Mouse (Mus musculus) cerebellum, adult 2 months (tissue): ENCODE data around the gene Fam228a.

ENCODE experiments used
- CTCF ChIP-seq: fragments of 200-500 bp; IDR thresholded peaks from 2 replicates; pipeline ENCODE4 v1.5.1; 2011; ENCODE audit warnings: low read depth, mild to moderate bottlenecking, control low read depth, low read length, moderate library complexity, borderline replicate concordance; ENCODE audit not compliant: insufficient read depth
- POLR2A ChIP-seq: fragments of 200-500 bp; IDR thresholded peaks from 2 replicates; pipeline ENCODE4 v1.6.1; 2011; ENCODE audit warnings: low read length, control low read depth, borderline replicate concordance; ENCODE audit not compliant: insufficient read depth

DNA sequence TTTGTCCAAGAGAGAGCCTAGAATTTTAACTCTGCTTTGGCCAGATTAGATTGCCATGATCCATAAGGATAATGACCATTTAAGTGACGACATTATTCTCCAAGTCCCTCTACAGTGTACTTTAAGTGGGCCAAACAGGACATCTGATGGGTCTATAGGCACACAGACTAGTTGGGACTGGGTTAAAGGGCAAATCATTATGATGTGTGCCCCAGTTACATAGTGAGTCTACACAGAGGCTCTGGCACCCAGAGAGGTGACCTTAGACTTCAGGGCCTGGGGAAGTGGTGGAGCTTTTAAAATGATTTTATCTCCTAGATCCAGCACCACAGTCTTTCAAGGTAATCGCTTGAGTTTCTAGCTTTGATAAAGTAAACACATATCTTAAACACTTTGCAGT, 42.0 kb upstream of the Fam228a start:
- TF ChIP-seq CTCF (no peak), POLR2A (no peak)
